Mouse (Mus musculus) frontal cortex, postnatal 25 days (tissue): Measurements from ENCODE around the gene Dbx1.

Source experiments
- DNase-seq, 2 experiments: peaks; one replicate each; pipeline ENCODE4 v3.0.0; 2022; ENCODE audit warnings: low spot score in 2 of 2

Gene Dbx1

GRCm38 (mm10) chr7:49636491-49637115 lies at the start of gene Dbx1:
Gene Dbx1, minus strand, starts transcription at chr7:49636849.
- DNase-seq, result no peak

- DNase-seq, result no peak
Observed at GRCm38 (mm10) chr7:49678826-49679377, 42.3 kb upstream of the Dbx1 start.

- DNase-seq, result no peak
Observed at GRCm38 (mm10) chr7:49678100-49678825, 41.6 kb upstream of the Dbx1 start.

GRCm38 (mm10) chr7:49677166-49677565 lies 40.5 kb upstream of the Dbx1 start:
- DNase-seq, result no peak

GRCm38 (mm10) chr7:49676627-49677026 lies 40.0 kb upstream of the Dbx1 start:
- DNase-seq, result no peak

GRCm38 (mm10) chr7:49668260-49668857 lies 31.7 kb upstream of the Dbx1 start:
- DNase-seq, result no peak

- no peak for DNase-seq
Observed at GRCm38 (mm10) chr7:49663575-49663974, 26.9 kb upstream of the Dbx1 start.

- no peak for DNase-seq
Observed at GRCm38 (mm10) chr7:49662492-49663026, 25.9 kb upstream of the Dbx1 start.

- DNase-seq, result no peak
Observed at GRCm38 (mm10) chr7:49661811-49662491, 25.3 kb upstream of the Dbx1 start.

- DNase-seq, result no peak
Observed at GRCm38 (mm10) chr7:49640709-49641305, 4.2 kb upstream of the Dbx1 start.

- no peak for DNase-seq
Observed at GRCm38 (mm10) chr7:49639864-49640708, 3.4 kb upstream of the Dbx1 start.

- no peak for DNase-seq
Observed at GRCm38 (mm10) chr7:49638941-49639776, 2.5 kb upstream of the Dbx1 start.

GRCm38 (mm10) chr7:49637851-49638663 lies 1.4 kb upstream of the Dbx1 start:
- DNase-seq, result no peak

- no peak for DNase-seq
Observed at GRCm38 (mm10) chr7:49637281-49637680, 632 bp upstream of the Dbx1 start.

GRCm38 (mm10) chr7:49635971-49636370 lies 678 bp downstream of the Dbx1 start:
- no peak for DNase-seq

- DNase-seq, result no peak
Observed at GRCm38 (mm10) chr7:49635074-49635621, 1.5 kb downstream of the Dbx1 start.

- no peak for DNase-seq
Observed at GRCm38 (mm10) chr7:49634291-49635073, 2.2 kb downstream of the Dbx1 start.
